Mouse (Mus musculus) liver, embryonic 14.5 days (tissue): Measurements from ENCODE around the gene Eya4.

ENCODE experiments used
- CTCF ChIP-seq: IDR thresholded peaks from 2 replicates; pipeline ENCODE4 v1.5.1; 2016; ENCODE audit warnings: antibody characterized with exemption, low read depth, control low read depth
- EP300 ChIP-seq: IDR thresholded peaks from 2 replicates; pipeline ENCODE4 v1.6.1; 2016; ENCODE audit warnings: antibody characterized with exemption, low read depth

GRCm38 (mm10) chr10:23327651-23328050 lies 22.9 kb downstream of the Eya4 start:
- TF ChIP-seq EP300, result no peak
- TF ChIP-seq CTCF, result no peak
